Comparison of ENCODE assay signal across 10 mouse cellular contexts in genomic region chr15:101980849-101981248, GRCm38 (mm10). TPM values are rescaled to one million over a fixed set of nuclear protein-coding genes. Genes with fewer than 3 reads are reported as not detected.
DNase-seq lines count a peak whose midpoint lies in the region; ATAC-seq lines count a peak whose summit lies in the region.
"Had no signal": no experiment of that assay in that cellular context is flagged by ENCODE, and none has a peak within 500 bp of the region (broad histone marks: within the 10 kb centered on the region; RNA-seq: fewer than 3 reads in every experiment).

No protein-coding gene starts in this region.

- H3K27me3 ChIP-seq in embryonic facial prominence, embryonic 13.5 days = no peaks in the 10 kb centered on the region

- peak overlapping the region; percentile 16; the same call in 1 of the 2 replicates for H3K9ac ChIP-seq in embryonic facial prominence, embryonic 13.5 days

- peaks cover 33% of the 10 kb centered on the region for H3K4me1 ChIP-seq in embryonic facial prominence, embryonic 13.5 days

- no peak for ATAC-seq in embryonic facial prominence, embryonic 13.5 days (ENCODE audit: insufficient number of reproducible peaks, insufficient read depth, low FRiP score, low TSS enrichment, low read depth)

- 62% methylated on average over 6 of the region's 6 CpGs for WGBS in embryonic facial prominence, embryonic 13.5 days

- H3K4me2 ChIP-seq in embryonic facial prominence, embryonic 13.5 days = no peak overlapping the region

- intact Hi-C loops in left cerebral cortex, postnatal 10 days (cut with DNase I) = no loop called here

- H3K4me3 ChIP-seq in embryonic facial prominence, embryonic 13.5 days = no peak overlapping the region

- peak overlapping the region; percentile 76 for H3K27ac ChIP-seq in embryonic facial prominence, embryonic 13.5 days

- H3K9me3 ChIP-seq in embryonic facial prominence, embryonic 13.5 days = no peaks in the 10 kb centered on the region

- H3K36me3 ChIP-seq in embryonic facial prominence, embryonic 13.5 days = no peaks in the 10 kb centered on the region

- DNase-seq in heart, adult 11 months = peak; percentile 93
- no peak for DNase-seq in heart, adult 18-20 months
- peak; percentile 84 for DNase-seq in kidney, postnatal 10 days
- DNase-seq in lung, postnatal 36 days = peak; percentile 84
- no peak for DNase-seq in frontal cortex, postnatal 25 days (ENCODE audit: low spot score in 2 of 2)
- DNase-seq in cerebellum, adult 8-10 months = no peak
- DNase-seq in left cerebral cortex, postnatal 10 days (ENCODE audit: extremely low spot score in 1 of 2, low spot score in 2 of 2) = no peak

RNA-seq across cellular contexts. Expression of gene Krt8, which starts 23.4 kb away (rescaled TPM):
- total RNA-seq in heart, adult 18-20 months (2021) = 1 to 10 TPM; 1.5 to 3.0 TPM
- polyA plus RNA-seq in embryonic facial prominence, embryonic 13.5 days (2015; fragmentation: Nextera tagmentation; extraction: Ambion mirVana) = 38.6 and 86.0 TPM in 2 replicates
- not detected for total RNA-seq in left cerebral cortex, postnatal 10 days (2021)
- total RNA-seq: CH12.LX; left cerebral cortex, adult 18-20 months had no signal

RNA-seq across cellular contexts. Expression of gene Krt78, which starts 26.8 kb away (rescaled TPM):
- total RNA-seq in heart, adult 18-20 months (2021) = under 1 TPM in 1 of 2 experiments, not detected in 1; 0.07 TPM
- 0.22 and 0.35 TPM in 2 replicates for polyA plus RNA-seq in embryonic facial prominence, embryonic 13.5 days (2015; fragmentation: Nextera tagmentation; extraction: Ambion mirVana)
- under 1 TPM in 1 of 2 experiments, not detected in 1; 0.09 TPM for total RNA-seq in left cerebral cortex, postnatal 10 days (2021)
- total RNA-seq: CH12.LX; left cerebral cortex, adult 18-20 months had no signal

RNA-seq across cellular contexts. Expression of gene Krt79, which starts 40.7 kb away (rescaled TPM):
- not detected for total RNA-seq in heart, adult 18-20 months (2021)
- 16.1 and 16.5 TPM in 2 replicates for polyA plus RNA-seq in embryonic facial prominence, embryonic 13.5 days (2015; fragmentation: Nextera tagmentation; extraction: Ambion mirVana)
- not detected for total RNA-seq in left cerebral cortex, postnatal 10 days (2021)
- total RNA-seq: CH12.LX; left cerebral cortex, adult 18-20 months had no signal

RNA-seq across cellular contexts. Expression of gene Krt18, which starts 47.1 kb away (rescaled TPM):
- 1 to 10 TPM; 2.8 to 3.7 TPM for total RNA-seq in heart, adult 18-20 months (2021)
- polyA plus RNA-seq in embryonic facial prominence, embryonic 13.5 days (2015; fragmentation: Nextera tagmentation; extraction: Ambion mirVana) = 36.0 and 58.9 TPM in 2 replicates
- under 1 TPM in 1 of 2 experiments, not detected in 1; 0.77 TPM for total RNA-seq in left cerebral cortex, postnatal 10 days (2021)

RNA-seq across cellular contexts. Expression of gene Krt4, which starts 56.3 kb away (rescaled TPM):
- under 1 TPM in 1 of 2 experiments, not detected in 1; 0.33 TPM for total RNA-seq in heart, adult 18-20 months (2021)
- polyA plus RNA-seq in embryonic facial prominence, embryonic 13.5 days (2015; fragmentation: Nextera tagmentation; extraction: Ambion mirVana) = 2.2 and 2.4 TPM in 2 replicates
- total RNA-seq in left cerebral cortex, postnatal 10 days (2021) = not detected
- total RNA-seq: CH12.LX; left cerebral cortex, adult 18-20 months had no signal

Comparison
In these comparisons a context has a peak if more than half of its experiments do, and no peak if none do; other contexts are left out.
1. DNase-seq: peak in heart, adult 11 months (single experiment), kidney, postnatal 10 days (single experiment) and lung, postnatal 36 days (single experiment); none in heart, adult 18-20 months (0 of 2), frontal cortex, postnatal 25 days (0 of 2), cerebellum, adult 8-10 months (single experiment) and left cerebral cortex, postnatal 10 days (0 of 2).